Mouse (Mus musculus) 3134 (cell line): Measurements from ENCODE around the gene Zfp988.
"Not testable (repeated sequence)": the region's sequence is repeated elsewhere in the genome, so short reads cannot be mapped to it uniquely, and the experiment has no call there.

Source experiments
- DNase-seq: peaks from one replicate; pipeline ENCODE4 v3.0.0-alpha.2; 2011; ENCODE audit warnings: low spot score; ENCODE audit not compliant: insufficient read length; ENCODE audit errors: extremely low read depth

The Zfp988 gene

GRCm38 (mm10) chr4:147305436-147305835, at the start of gene Zfp988:
TSS of gene Zfp988 (plus strand) at chr4:147305674.
- peak; percentile 8 for DNase-seq

GRCm38 (mm10) chr4:147262708-147263107, 42.8 kb upstream of the Zfp988 start:
- DNase-seq, result not testable (repeated sequence)

DNA sequence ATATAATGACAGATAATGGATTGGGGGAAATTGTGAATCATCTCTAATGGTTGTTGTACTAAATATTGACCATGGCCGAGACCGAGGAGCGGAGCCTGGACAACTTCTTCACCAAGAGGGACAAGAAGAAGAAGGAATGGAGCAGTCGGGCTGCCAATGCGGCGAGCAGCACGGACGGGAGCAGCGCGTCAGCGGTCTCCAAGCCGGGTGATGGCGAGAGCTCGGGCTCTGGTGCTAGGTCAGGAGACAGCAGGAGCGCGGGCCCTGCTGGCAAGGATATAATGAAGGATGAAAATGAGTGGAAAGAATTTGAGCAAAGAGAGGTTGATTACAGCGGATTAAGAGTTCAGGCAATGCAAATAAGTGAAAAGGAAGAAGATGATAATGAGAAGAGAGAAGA, 38.2 kb upstream of the Zfp988 start:
- not testable (repeated sequence) for DNase-seq

GRCm38 (mm10) chr4:147268735-147269134, 36.7 kb upstream of the Zfp988 start:
- not testable (repeated sequence) for DNase-seq

GRCm38 (mm10) chr4:147270026-147270425, 35.4 kb upstream of the Zfp988 start:
- DNase-seq, result not testable (repeated sequence)

DNA sequence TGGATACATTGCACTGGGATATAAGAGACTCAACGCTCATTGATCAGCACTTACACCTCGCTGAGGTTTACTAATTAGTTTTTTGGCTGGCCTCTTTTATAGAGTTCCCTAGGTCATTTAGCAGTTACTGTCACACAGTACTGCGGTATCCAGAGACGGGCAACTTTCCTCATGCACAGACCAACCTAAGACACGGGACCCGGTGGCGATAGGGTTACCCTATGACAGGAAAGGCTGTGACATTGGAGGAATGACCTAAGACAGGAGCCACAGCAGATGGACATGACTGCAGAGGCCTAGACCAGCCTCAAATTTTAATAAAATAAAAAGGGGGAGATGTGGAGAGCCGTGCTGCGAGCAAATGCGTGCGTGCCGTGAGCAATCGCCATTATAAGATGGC, 33.9 kb upstream of the Zfp988 start:
- not testable (repeated sequence) for DNase-seq

- DNase-seq, result peak; percentile 27
Observed at GRCm38 (mm10) chr4:147275021-147275772, 30.3 kb upstream of the Zfp988 start.

DNA sequence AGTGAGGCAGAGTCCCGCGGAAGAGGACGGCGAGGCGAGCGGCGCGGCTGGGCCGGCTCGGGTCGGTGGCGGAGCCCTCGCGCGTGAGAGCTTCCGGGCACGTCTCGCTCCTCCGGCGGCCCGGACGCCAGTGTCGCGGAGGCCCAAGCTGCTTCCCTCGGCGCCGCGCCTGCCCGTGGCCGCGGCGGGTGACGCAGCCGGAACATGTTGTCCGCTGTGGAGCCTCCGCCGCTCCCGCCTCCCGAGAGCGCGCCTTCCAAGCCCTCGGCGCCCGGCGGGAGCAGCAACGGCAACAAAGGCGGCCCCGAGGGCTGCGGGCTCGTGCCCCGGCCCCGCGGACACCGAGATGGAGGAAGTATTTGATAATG, 29.7 kb upstream of the Zfp988 start:
- not testable (repeated sequence) for DNase-seq

DNA sequence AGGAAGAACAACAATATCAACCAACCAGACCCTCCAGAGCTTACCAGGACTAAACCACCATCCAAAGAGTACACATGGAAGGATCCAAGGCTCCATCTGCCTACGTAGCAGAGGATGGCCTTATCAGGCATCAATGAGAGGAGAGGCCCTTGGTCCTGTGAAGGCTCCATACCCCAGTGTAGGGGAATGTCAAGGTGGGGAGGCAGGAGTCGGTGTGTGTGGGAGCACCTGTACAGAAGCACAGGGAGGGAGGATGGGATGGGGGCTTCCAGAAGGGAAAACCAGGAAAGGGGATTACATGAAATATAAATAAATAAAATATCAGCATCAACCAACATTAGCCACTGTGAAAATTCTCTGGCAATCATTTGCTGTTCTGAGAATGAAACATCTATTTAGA, 25.1 kb upstream of the Zfp988 start:
- DNase-seq, result not testable (repeated sequence)

DNA sequence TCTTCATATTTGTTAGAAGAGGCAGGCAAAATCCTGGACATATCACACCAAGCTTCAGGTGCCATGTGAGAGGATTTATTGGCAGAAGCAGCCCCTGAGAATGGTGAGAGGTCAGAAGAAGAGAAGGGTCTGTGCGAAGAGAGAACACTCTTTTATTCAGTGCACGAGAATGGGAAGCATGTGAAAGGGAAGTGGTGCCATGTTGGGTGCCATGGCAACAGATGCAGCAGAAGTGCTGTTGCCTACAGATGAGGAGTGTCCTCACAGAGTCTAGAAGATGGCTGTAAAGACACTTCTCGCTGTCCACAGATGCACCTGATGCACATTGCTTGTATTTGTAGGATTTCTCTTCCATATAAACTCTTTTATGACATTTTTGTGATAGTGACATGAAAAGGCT, 6.9 kb upstream of the Zfp988 start:
- not testable (repeated sequence) for DNase-seq

GRCm38 (mm10) chr4:147302375-147302774, 3.1 kb upstream of the Zfp988 start:
- not testable (repeated sequence) for DNase-seq

DNA sequence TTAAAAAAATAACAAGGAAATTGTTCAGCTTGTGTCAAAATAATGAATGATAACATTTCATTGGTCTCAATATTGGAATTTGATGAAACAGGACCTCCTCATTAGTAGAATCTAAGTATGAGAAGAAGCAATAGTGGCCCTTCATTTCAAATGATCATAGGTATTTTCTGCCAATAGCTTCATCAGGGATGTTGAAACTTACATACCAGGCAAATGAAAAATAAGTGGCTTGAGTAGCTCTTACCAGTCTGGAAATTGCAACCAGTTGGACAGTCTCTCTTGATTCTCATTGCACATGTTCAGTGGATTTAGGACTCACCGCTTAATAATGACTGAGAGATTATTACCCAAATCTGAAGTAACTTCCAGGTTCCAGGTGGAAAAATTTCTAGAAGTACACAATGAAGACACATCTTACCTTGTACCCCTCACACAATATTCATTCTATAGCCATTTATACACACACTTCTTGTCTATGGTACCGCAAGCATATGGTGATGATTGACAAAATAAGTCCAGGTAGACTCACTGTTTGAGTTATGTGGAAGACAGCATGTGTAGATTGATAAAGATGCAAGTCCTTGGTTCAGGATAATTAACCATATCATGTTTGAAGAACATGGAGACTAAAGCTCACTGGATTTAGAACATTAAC, 29.7 kb downstream of the Zfp988 start:
- not testable (repeated sequence) for DNase-seq

DNA sequence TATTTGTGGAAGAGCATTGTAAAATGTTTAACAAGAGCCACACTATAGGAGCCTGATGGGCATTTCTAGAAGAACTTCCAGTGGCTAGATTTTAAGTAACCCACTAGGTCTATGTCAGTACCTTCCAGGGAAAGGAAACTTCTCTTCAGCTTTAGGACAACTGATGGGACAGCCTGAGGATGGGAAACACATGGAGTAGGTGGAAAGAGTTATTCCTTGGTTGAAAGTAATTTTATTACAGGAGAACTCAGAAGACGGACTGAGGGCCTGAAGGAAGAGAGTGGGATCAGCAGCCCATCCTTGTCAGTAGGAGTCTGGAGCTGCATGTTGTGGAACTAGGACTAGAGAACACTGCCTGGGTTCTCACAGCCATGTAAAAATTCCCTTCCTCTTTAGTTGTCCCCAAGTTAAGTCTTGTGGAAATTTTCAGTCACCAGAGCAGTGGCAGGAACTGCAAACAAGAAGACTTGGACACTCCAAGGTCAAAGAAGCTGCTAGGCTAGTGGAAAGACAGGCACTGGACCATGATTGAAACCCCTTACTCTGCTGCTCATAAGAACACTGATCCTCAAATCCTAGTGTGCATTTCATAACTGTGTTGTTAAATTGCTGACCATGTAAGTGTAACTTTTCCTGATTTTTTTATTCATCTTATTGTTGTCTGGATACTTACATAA, 30.4 kb downstream of the Zfp988 start:
- not testable (repeated sequence) for DNase-seq

DNA sequence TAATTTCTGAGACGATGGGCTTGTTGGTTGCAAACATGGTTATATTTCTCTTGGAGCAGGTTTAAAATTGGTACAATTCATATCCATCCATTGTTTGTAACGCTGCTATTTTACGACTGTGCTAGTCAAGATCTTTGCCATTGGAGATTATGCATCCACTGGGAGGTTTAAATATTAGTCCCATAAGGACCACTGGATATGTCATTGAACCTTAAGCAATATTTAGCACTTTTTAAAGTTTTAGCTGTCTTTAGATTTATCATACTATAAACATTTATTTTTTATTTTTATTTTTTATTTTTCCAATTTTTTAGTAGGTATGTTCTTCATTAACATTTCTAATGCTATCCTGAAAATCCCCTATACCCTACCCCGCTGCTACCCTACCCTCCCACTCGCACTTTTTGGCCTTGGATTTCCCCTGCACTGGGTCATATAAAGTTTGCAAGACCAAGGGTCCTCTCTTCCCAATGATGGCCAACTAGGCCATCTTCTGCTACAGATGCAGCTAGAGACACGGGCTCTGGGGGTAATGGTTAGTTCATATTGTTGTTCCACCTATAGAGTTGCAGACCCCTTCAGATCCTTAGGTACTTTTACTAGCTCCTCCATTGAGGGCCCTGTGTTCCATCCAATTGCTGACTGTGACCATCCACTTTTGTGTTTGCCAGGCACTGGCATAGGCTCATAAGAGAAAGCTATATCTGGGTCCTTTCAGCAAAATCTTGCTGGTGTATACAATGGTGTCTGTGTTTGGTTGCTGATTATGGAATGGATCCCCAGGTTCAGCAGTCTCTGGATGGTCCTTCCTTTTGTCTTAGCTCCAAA, 31.1 kb downstream of the Zfp988 start:
- DNase-seq, result not testable (repeated sequence)

- not testable (repeated sequence) for DNase-seq
Observed at GRCm38 (mm10) chr4:147337520-147337919, 32.0 kb downstream of the Zfp988 start.

DNA sequence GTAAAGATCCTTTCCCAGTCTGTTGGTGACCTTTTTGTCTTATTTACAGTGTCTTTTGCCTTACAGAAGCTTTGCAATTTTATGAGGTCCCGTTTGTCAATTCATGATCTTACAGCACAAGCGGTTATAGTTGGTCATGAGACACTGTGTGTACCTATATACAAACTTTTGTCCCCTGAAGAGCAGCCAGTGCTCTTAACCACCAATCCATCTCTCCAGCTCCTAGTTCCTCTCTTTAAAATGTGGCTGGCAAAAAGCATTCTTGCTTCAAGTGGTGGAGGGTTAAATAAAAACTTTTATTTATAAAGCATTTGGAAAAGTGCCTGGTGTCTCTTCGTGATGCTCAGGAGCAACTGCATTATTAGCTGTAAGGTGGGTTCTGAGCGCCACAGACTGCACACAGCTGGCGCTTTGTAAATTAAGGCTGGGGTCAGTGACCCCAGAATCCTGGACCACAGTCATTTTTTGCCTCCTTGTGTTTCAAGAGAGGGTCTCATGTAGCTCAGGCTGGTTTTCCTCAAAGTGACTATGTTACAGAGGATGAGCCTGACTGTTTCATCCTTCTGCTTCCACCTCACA, 32.6 kb downstream of the Zfp988 start:
- DNase-seq, result no peak

DNA sequence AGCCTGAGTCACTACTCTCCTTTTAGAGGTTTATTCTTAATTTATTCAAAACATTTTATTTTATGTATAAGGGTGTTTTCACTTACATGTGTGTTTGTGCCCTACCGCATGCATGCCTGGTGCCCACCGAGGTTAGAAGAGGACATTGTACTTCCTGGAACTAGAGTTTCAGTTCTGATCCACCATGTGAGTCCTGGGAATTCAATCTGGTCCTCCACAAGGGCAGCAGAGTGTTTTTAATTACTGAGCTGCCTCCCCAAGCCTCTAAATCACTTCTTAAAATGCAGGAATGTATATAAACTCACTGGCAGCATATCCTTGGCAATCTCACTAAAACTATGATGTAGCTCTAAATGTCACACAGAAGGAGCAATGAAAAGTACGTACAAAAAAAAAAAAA, 33.2 kb downstream of the Zfp988 start:
- DNase-seq, result not testable (repeated sequence)

DNA sequence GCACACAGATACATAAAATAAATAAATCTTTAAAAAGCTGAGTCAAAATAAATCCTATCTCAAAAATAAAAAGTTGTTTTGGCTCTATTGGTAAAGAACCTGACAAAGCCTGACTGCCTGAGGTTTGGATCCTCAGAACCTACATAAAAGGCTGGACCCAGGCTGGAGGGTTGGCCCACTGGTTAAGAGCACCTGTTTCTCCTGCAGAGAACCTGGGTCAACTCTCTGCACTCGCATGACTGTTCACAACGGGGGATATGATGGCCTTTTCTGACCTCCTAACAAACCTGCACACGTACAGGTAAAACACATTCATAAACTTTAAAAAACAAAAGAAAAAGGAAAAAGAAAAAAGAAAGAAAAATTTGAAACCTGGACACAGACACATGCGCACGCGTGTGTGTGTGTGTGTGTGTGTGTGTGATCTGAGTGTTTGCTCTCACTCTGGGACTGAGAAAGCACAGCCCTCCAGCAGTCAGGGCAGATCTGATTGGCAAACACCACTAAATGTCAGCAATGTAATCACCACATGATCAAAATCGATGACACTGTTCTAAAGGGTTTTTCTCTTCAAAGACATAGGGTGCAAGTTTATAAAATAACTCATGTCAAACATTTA, 34.2 kb downstream of the Zfp988 start:
- not testable (repeated sequence) for DNase-seq

GRCm38 (mm10) chr4:147340236-147340635, 34.8 kb downstream of the Zfp988 start:
- not testable (repeated sequence) for DNase-seq

DNA sequence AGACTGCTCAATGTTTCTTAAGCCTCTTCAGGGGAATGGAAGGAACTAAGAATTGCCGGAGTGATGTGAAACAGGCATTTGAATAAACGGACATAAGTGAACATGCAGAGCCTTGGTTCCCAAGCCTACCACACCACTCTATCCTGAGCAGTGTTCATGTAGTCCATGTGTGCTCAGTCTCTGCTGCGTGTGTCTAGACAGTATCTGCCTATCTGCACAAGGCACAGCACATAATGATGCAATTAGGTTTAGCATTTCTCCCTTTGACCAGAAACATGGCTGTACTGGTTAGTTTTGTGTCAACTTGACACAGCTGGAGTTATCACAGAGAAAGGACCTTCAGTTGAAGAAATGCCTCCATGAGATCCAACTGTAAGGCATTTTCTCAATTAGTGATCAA, 35.4 kb downstream of the Zfp988 start:
- DNase-seq, result not testable (repeated sequence)
